Mouse (Mus musculus) hindbrain, embryonic 15.5 days (tissue): Measurements from ENCODE around the gene Rgs3. TPM values are rescaled to one million over a fixed set of nuclear protein-coding genes. Genes with fewer than 3 reads are reported as not detected.

Source experiments
- polyA plus RNA-seq: library from polyadenylated mRNA; unstranded; fragments of >200 nt; fragmentation: Nextera tagmentation; extraction: Ambion mirVana; gene quantifications from 2 replicates; pipeline ENCODE4 v1.2.1, GENCODE M21; 2015

Gene Rgs3
- polyA plus RNA-seq, 1 experiment from 2014 or later = 69.3 TPM

Other genes with a start within 250 kb of the Rgs3 start
- 20.9 and 23.3 TPM in 2 replicates for gene Fkbp15, start 199.3 kb upstream of the Rgs3 start, polyA plus RNA-seq
- gene Slc31a1, start 199.1 kb upstream of the Rgs3 start, polyA plus RNA-seq = 43.1 and 46.2 TPM in 2 replicates
- gene Cdc26, start 151.2 kb upstream of the Rgs3 start, polyA plus RNA-seq = 74.2 and 81.3 TPM in 2 replicates
- gene Prpf4, start 151.1 kb upstream of the Rgs3 start, polyA plus RNA-seq = 14.6 and 15.1 TPM in 2 replicates
- 0.27 TPM in 1 of 2 replicates, not detected in the other for gene Rnf183, start 124.6 kb upstream of the Rgs3 start, polyA plus RNA-seq
- 12.9 and 13.2 TPM in 2 replicates for gene Wdr31, start 89.0 kb upstream of the Rgs3 start, polyA plus RNA-seq
- gene Bspry, start 79.8 kb upstream of the Rgs3 start, polyA plus RNA-seq = 0.77 and 1.1 TPM in 2 replicates
- 10.9 and 12.1 TPM in 2 replicates for gene Hdhd3, start 56.4 kb upstream of the Rgs3 start, polyA plus RNA-seq
- 68.7 and 75.0 TPM in 2 replicates for gene Alad, start 39.9 kb upstream of the Rgs3 start, polyA plus RNA-seq
- gene Pole3, start 34.8 kb upstream of the Rgs3 start, polyA plus RNA-seq = 62.8 and 65.3 TPM in 2 replicates
- gene 4933430I17Rik, start 34.5 kb upstream of the Rgs3 start, polyA plus RNA-seq = 0.63 and 0.65 TPM in 2 replicates